8 mouse cellular contexts compared by ENCODE assay signal in the genomic region with DNA sequence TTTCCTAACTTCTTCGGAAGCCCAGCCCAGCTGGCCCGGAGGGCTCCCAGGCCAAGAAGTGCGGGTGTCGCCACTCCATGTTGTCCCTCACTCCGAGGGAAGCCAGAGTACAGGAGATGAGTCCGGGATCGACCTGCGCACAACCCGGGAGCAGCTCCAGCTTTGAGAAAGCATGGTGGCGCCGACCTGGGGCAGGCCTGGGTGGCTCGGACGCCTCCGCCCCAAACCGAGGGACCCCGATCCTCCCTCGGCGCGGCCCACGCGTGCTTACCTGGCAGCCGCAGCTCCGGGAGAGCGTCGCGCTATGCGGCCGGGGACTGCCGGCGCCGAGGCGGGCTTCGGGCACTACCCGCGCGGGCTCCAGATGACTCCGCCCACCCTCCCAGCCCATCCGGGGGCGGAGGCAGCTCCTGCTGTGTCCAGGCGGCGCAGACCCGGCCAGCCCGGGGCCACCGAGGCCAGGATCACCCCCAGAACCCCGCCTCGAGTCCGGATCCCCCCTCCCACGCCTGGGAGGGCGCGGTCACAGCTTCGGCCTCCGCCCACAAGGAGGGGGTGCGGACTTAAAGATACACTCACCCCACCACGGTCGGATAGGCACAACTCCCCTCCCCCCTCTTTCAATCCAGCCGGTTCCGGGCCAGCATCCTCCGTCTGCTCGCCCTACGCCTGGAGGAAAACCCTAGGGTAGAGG. TPM values are rescaled to one million over a fixed set of nuclear protein-coding genes. Genes with fewer than 3 reads are reported as not detected.
A peak's percentile ranks its signal among the peaks of the same experiment; 100 is the strongest.
DNase-seq lines count a peak whose midpoint lies in the region; ATAC-seq lines count a peak whose summit lies in the region.

Gene Pald1 (minus strand): TSS at position 510 of the 694 bp plus-strand sequence.

- H3K4me1 ChIP-seq in erythroblast, embryonic 14.5 days (ENCODE audit: control insufficient read depth) = peaks cover 14% of the 10 kb centered on the region
- peaks cover 36% of the 10 kb centered on the region for H3K4me1 ChIP-seq in hindbrain, embryonic 12.5 days

- peak within 1 kb of the TSS; percentile 46 for H3K27ac ChIP-seq in hindbrain, embryonic 12.5 days

- H3K9me3 ChIP-seq in erythroblast, embryonic 14.5 days (ENCODE audit: control insufficient read depth, low read length) = no peaks in the 10 kb centered on the region; the same call in 1 of the 2 replicates
- H3K9me3 ChIP-seq in hindbrain, embryonic 12.5 days (replicated peaks) = no peaks in the 10 kb centered on the region

- peaks cover 60% of the 10 kb centered on the region for H3K27me3 ChIP-seq in erythroblast, embryonic 14.5 days (ENCODE audit: control insufficient read depth)
- H3K27me3 ChIP-seq in hindbrain, embryonic 12.5 days = peaks cover 26% of the 10 kb centered on the region

- ATAC-seq in erythroblast, adult 5-6 weeks (replicated peaks; ENCODE audit: low FRiP score, poor library complexity, severe bottlenecking) = no peak
- ATAC-seq in hindbrain, embryonic 12.5 days (ENCODE audit: low FRiP score) = peak; percentile 89

- no peaks in the 10 kb centered on the region for H3K36me3 ChIP-seq in erythroblast, embryonic 14.5 days (ENCODE audit: control insufficient read depth)
- H3K36me3 ChIP-seq in hindbrain, embryonic 12.5 days = no peaks in the 10 kb centered on the region

- H3K4me2 ChIP-seq in hindbrain, embryonic 12.5 days (replicated peaks) = peak within 1 kb of the TSS; percentile 70

- peak within 1 kb of the TSS; percentile 59 for H3K4me3 ChIP-seq in erythroblast, embryonic 14.5 days (replicated peaks)
- peak within 1 kb of the TSS; percentile 63 for H3K4me3 ChIP-seq in hindbrain, embryonic 12.5 days

- H3K9ac ChIP-seq in hindbrain, embryonic 12.5 days = peak within 1 kb of the TSS; percentile 61

- DNase-seq in cerebellum, adult 9-10 months = peak; percentile 62
- peak; percentile 64 to 68 for DNase-seq in frontal cortex, postnatal 10 days (ENCODE audit: low spot score in 2 of 2)
- DNase-seq in layer of hippocampus, postnatal 25 days (ENCODE audit: extremely low spot score in 1 of 2, low spot score in 1 of 2) = peak; percentile 34 to 35
- DNase-seq in lung, postnatal 14 days = peak; percentile 83
- DNase-seq in right cerebral cortex, adult 18-20 months = peak; percentile 58

- under 1% methylated on average over 60 of the region's 60 CpGs for WGBS in hindbrain, embryonic 12.5 days

RNA-seq across cellular contexts. Expression of gene Pald1, which starts in this region (rescaled TPM):
- 0.04 and 0.06 TPM in 2 replicates for polyA plus RNA-seq in erythroblast, embryonic 14.5 days (2012)
- total RNA-seq in erythroblast, adult 5-6 weeks (2015; ENCODE audit: low replicate concordance) = not detected in 2 replicates
- total RNA-seq in erythroblast, adult 5-6 weeks (2017; ENCODE audit: low replicate concordance) = not detected in 2 replicates
- polyA plus RNA-seq in hindbrain, embryonic 12.5 days (2016; fragmentation: Nextera tagmentation; extraction: Ambion mirVana) = 34.5 and 39.3 TPM in 2 replicates
- total RNA-seq in layer of hippocampus, postnatal 25 days (2021) = 10 to 100 TPM; 15.2 to 20.0 TPM

Comparison
In these comparisons a context has a peak if more than half of its experiments do, and no peak if none do; other contexts are left out.
1. RNA of gene Pald1 (total RNA-seq): 15.2 to 20.0 TPM in layer of hippocampus, postnatal 25 days; not detected in erythroblast, adult 5-6 weeks; every median in the first group is over 10 times any median in the second.
2. RNA of gene Pald1 (polyA plus RNA-seq): 34.5 to 39.3 TPM in hindbrain, embryonic 12.5 days; 0.04 to 0.06 TPM in erythroblast, embryonic 14.5 days; every median in the first group is over 10 times any median in the second.
3. Peak in every context shown above with its lines, with median percentiles within 50 percentile points of each other: DNase-seq.